Mouse (Mus musculus) heart, postnatal 0 days (tissue): Measurements from ENCODE around the gene Shisal2a.

Experiments used
- CTCF ChIP-seq: IDR thresholded peaks from 2 replicates; pipeline ENCODE4 v1.5.1; 2016; ENCODE audit warnings: antibody characterized with exemption, control low read depth, low read depth
- EP300 ChIP-seq: IDR thresholded peaks from 2 replicates; pipeline ENCODE4 v1.6.1; 2016; ENCODE audit warnings: antibody characterized with exemption, low read depth

GRCm38 (mm10) chr4:108338321-108338733 lies 44.8 kb downstream of the Shisal2a start:
- no peak for TF ChIP-seq CTCF
- TF ChIP-seq EP300: no peak
